Mouse (Mus musculus) C2C12 (cell line): ENCODE measurements around the gene Sel1l. TPM values are rescaled to one million over a fixed set of nuclear protein-coding genes. Genes with fewer than 3 reads are reported as not detected.

Source experiments
- H3K27me3 ChIP-seq: one replicate; pipeline ENCODE4 v1.6.1; 2011; ENCODE audit not compliant: control insufficient read depth, insufficient read depth, insufficient read length
- H3K36me3 ChIP-seq: one replicate; pipeline ENCODE4 v1.6.1; 2011; ENCODE audit not compliant: control insufficient read depth, insufficient read depth
- H3K4me3 ChIP-seq: one replicate; pipeline ENCODE4 v1.5.1; 2011; ENCODE audit warnings: mild to moderate bottlenecking, control low read depth; ENCODE audit not compliant: poor library complexity, insufficient read depth, severe bottlenecking
- H3K79me2 ChIP-seq: one replicate; pipeline ENCODE4 v1.6.1; 2011; ENCODE audit not compliant: control insufficient read depth, insufficient read depth
- H3K79me3 ChIP-seq: one replicate; pipeline ENCODE4 v1.6.1; 2011; ENCODE audit warnings: low read depth, control low read depth
- H3ac ChIP-seq: one replicate; pipeline ENCODE3; 2011; ENCODE audit warnings: low read depth; ENCODE audit not compliant: control insufficient read depth, insufficient read length
- CEBPB ChIP-seq: IDR thresholded peaks from one replicate; pipeline ENCODE4 v1.6.1; 2011; ENCODE audit warnings: low read depth, mild to moderate bottlenecking, control low read depth, moderate library complexity
- CTCF ChIP-seq: IDR thresholded peaks from one replicate; pipeline ENCODE4 v1.5.1; 2011; ENCODE audit not compliant: control insufficient read depth, insufficient read depth, insufficient read length
- FOSL1 ChIP-seq: IDR thresholded peaks from one replicate; pipeline ENCODE4 v1.8.0; 2011; ENCODE audit warnings: mild to moderate bottlenecking, low read length; ENCODE audit not compliant: poor library complexity, insufficient read depth, severe bottlenecking
- MAX ChIP-seq: IDR thresholded peaks from one replicate; pipeline ENCODE4 v1.6.1; 2011; ENCODE audit warnings: mild to moderate bottlenecking, control low read depth
- MYOD1 ChIP-seq: IDR thresholded peaks from one replicate; pipeline ENCODE4 v1.6.1; 2011; ENCODE audit warnings: low read depth; ENCODE audit not compliant: control insufficient read depth, insufficient read length
- MYOG ChIP-seq: IDR thresholded peaks from one replicate; pipeline ENCODE4 v1.6.1; 2011; ENCODE audit not compliant: control insufficient read depth, insufficient read length; ENCODE audit errors: extremely low read depth
- USF1 ChIP-seq: IDR thresholded peaks from one replicate; pipeline ENCODE4 v1.6.1; 2011; ENCODE audit warnings: low read depth, mild to moderate bottlenecking, control low read depth, moderate library complexity
- polyA plus RNA-seq: library from polyadenylated mRNA; unstranded; fragments of >200 nt; fragmentation: generic; extraction: Trizol; gene quantifications from one replicate; pipeline ENCODE4 v1.2.1, GENCODE M21; 2012; ENCODE audit warnings: missing spikeins

Gene Sel1l
- polyA plus RNA-seq, 1 experiment: 20.9 TPM

DNA sequence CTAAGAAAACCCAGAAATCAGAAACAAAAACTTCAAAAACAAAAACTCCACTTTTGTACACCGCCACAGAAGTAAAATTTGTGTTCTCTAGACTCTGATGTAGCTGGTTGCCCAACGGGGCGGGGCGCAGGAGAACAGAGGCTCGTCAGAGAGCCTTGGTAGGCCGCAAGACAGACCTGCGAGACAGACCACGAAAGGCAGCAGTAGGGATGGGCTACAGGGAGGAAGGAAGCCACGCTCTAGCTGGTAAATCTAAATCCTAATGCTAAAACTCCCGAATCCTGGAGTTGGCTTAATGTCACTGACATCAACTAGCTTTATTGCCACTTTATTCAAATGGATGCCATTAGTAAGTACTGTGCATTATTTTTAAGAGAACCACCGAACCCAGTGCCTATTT lies 41.9 kb downstream of the Sel1l start:
- H3ac ChIP-seq: no peak overlapping the region
- peaks cover 27% of the 10 kb centered on the region for H3K36me3 ChIP-seq
- TF ChIP-seq USF1: no peak
- no peak for TF ChIP-seq MYOD1
- TF ChIP-seq CTCF: no peak
- TF ChIP-seq MYOG: no peak
- TF ChIP-seq FOSL1: no peak
- no peak for TF ChIP-seq MAX
- TF ChIP-seq CEBPB: no peak
- H3K4me3 ChIP-seq: no peak overlapping the region
- H3K27me3 ChIP-seq: no peaks in the 10 kb centered on the region
- no peaks in the 10 kb centered on the region for H3K79me2 ChIP-seq
- no peaks in the 10 kb centered on the region for H3K79me3 ChIP-seq

DNA sequence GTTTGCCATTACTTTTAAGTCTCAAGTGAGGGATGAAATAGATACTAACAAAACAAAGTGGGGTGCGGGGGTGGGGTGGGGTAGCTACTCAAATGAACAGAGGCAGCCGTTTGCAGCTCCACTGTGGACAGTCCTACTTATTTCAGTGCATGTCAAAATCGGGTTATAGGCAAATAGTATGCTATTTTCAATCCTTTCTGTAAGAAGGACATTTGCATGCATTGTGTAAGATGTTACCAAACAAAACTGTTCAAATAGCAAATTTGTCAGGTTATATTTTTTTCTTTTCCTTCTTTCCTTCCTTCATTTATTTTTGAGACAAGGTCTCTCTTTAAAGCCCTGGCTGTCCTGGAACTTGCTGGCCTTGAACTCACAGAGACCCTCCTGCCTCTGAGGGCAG lies 44.7 kb downstream of the Sel1l start:
- Histone ChIP-seq H3K36me3 (peaks cover 3% of the 10 kb centered on the region), H3K79me2 (no peaks in the 10 kb centered on the region), H3K79me3 (no peaks in the 10 kb centered on the region), H3K4me3 (no peak overlapping the region), H3K27me3 (no peaks in the 10 kb centered on the region), H3ac (no peak overlapping the region)
- TF ChIP-seq CEBPB (no peak), FOSL1 (no peak), MAX (no peak), CTCF (no peak), USF1 (no peak), MYOD1 (no peak), MYOG (no peak)

DNA sequence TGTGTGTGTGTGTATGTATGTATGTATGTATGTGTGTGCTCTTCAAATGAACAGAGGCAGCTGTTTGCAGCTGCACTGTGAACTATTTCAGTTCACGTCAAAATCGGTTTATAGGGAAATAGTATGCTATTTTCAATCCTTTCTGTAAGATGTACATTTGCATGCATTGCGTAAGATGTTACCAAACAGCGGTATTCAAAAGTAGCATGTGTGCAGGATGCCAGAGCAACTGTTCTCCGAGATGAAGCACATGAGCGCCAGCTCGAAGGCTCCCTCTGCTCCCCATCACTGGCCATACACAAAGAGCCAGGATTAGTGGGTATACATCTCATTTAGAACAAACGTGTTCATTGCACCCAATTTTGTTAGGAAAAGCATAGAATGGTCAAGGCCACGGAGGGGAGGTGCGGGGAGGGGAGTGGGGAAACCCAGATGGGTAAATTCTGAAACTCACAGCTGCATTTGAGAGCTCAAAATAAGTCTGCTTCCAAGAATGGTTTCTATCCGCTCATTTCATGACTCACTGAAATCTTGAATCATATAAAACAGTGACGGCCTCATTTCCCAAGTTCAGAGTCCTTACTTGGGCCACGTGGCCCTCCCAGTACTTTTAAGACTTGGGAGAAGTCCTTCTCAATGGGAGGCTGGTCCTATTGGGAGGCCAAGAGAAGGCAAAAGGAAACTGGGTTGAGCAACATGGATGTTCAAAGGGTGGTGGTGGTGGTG lies 45.6 kb downstream of the Sel1l start:
- TF ChIP-seq USF1: no peak
- no peak for TF ChIP-seq FOSL1
- Histone ChIP-seq H3K79me2 (no peaks in the 10 kb centered on the region), H3K4me3 (no peak overlapping the region), H3K36me3 (no peaks in the 10 kb centered on the region), H3ac (no peak overlapping the region), H3K27me3 (no peaks in the 10 kb centered on the region), H3K79me3 (no peaks in the 10 kb centered on the region)

DNA sequence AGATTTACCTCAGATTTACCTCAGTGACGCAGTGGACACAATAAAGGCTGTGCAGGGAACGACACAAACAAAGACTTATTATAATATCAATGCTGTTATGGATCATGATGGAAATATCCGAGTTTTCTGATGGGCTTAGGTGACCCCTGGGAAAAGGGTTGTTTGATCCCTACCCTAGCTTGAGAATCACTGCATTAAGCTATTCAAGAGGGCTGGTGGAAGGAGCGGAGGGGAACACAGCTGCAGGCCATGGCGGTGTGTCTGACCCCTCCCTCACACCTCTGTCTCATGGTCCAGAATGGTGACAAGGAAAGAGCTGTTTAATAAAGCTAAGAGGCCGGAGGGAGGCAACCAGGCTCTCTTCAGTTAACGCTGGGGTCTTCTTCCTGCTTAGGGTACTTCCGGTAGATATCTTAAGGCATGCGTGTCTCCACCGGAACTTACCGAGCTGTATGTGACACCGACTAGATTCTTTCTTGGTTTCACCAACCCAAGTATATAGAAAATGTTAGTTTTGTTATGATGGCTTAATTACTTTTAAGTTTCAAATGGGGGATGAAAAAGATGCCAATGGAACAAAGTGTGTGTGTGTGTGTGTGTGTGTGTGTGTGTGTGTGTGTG lies 46.3 kb downstream of the Sel1l start:
- TF ChIP-seq MYOG (no peak), USF1 (no peak)
- Histone ChIP-seq H3K36me3 (no peaks in the 10 kb centered on the region), H3ac (no peak overlapping the region), H3K79me3 (no peaks in the 10 kb centered on the region), H3K4me3 (no peak overlapping the region), H3K79me2 (no peaks in the 10 kb centered on the region), H3K27me3 (no peaks in the 10 kb centered on the region)

DNA sequence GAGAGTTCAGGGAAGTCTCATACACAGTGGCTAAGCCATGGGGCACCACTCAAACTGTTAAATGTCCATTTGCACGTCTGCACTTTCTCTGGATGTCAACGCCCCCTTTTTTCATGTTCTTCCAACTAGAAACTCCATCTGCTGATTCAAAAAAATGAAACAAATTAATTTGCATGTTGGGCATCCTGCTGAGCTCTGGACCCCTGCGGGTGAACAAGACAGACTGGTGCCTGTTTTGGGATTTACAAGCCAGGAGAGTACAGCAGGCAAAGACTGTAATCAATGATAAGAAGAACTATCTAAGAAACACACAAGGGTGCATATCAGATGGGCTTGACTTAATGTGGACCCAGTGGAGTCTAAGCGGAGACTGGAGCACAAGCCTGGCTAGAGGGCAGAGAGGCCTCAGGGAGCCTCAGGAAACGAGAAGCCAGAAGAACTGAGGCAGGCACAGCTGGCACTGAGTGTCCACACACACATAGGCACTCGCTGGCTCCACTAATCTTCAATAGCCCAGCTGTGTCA lies 48.0 kb downstream of the Sel1l start:
- no peaks in the 10 kb centered on the region for H3K79me3 ChIP-seq
- no peak overlapping the region for H3ac ChIP-seq
- H3K4me3 ChIP-seq: no peak overlapping the region
- no peaks in the 10 kb centered on the region for H3K36me3 ChIP-seq
- TF ChIP-seq FOSL1 (no peak), USF1 (no peak), MYOG (no peak), CTCF (no peak), CEBPB (no peak), MAX (no peak), MYOD1 (no peak)
- H3K27me3 ChIP-seq: no peaks in the 10 kb centered on the region
- H3K79me2 ChIP-seq: no peaks in the 10 kb centered on the region

DNA sequence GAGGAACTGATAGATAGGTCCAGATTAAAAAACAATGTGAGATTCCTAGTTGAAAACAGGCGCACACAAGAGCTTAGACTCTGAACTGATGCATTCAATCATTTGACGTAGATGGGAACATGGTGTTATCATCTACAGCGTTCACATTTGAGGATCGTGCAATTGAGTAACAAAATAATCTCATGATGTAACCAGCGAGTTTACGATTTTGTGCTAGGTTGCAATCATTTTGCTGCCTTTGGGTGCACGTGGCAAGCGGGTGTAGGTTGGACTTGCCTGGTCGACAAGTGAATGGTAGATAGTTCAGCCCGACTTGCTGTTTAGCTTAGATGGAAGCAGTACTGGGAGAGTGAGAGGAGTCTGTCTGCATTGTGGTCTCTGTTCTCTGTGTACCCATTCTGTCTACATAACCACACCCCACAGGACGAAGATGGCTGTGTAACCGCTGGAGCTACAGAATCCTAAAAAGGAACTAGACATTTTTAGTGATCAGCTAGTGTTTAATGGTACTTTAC lies 49.1 kb downstream of the Sel1l start:
- Histone ChIP-seq H3K79me3 (no peaks in the 10 kb centered on the region), H3ac (no peak overlapping the region), H3K4me3 (no peak overlapping the region), H3K79me2 (no peaks in the 10 kb centered on the region), H3K36me3 (no peaks in the 10 kb centered on the region), H3K27me3 (no peaks in the 10 kb centered on the region)
- TF ChIP-seq MAX: no peak
- no peak for TF ChIP-seq MYOD1
- TF ChIP-seq CTCF: no peak
- no peak for TF ChIP-seq FOSL1
- TF ChIP-seq CEBPB: no peak
- TF ChIP-seq USF1: no peak
- TF ChIP-seq MYOG: no peak
